Mouse (Mus musculus): Measurements from ENCODE around the gene Supt3. TPM values are rescaled to one million over a fixed set of nuclear protein-coding genes. Genes with fewer than 3 reads are reported as not detected.

The Supt3 gene
- polyA plus RNA-seq, 1 experiment: not detected

- Histone ChIP-seq H3K4me3 (ENCODE audit: insufficient read depth, low read depth, low read length) (no peak overlapping the region), H3K27ac (ENCODE audit: insufficient read depth, low read depth, low read length) (no peak overlapping the region; the same call in 1 of the 2 replicates), H3K4me1 (ENCODE audit: control insufficient read depth, insufficient read depth, low read length) (peaks cover 3% of the 10 kb centered on the region)
- TF ChIP-seq POLR2A (IDR thresholded peaks at IDR 0.05; ENCODE audit: insufficient read depth, low read depth, low read length) (no peak), CTCF (IDR thresholded peaks at IDR 0.05; ENCODE audit: insufficient read depth, low read depth, low read length) (no peak)
- 18% methylated on average over 8 of the region's 8 CpGs for WGBS
Observed at GRCm38 (mm10) chr17:45081955-45082475, 305.1 kb downstream of the Supt3 start.

GRCm38 (mm10) chr17:45086361-45086760 is 309.4 kb downstream of the Supt3 start:
- WGBS: 90% methylated on average over 5 of the region's 5 CpGs
- H3K27ac ChIP-seq (ENCODE audit: insufficient read depth, low read depth, low read length): no peak overlapping the region
- H3K4me3 ChIP-seq (ENCODE audit: insufficient read depth, low read depth, low read length): no peak overlapping the region
- H3K4me1 ChIP-seq (ENCODE audit: control insufficient read depth, insufficient read depth, low read length): peaks cover 3% of the 10 kb centered on the region
- no peak for TF ChIP-seq CTCF (IDR thresholded peaks at IDR 0.05; ENCODE audit: insufficient read depth, low read depth, low read length)
- no peak for TF ChIP-seq POLR2A (IDR thresholded peaks at IDR 0.05; ENCODE audit: insufficient read depth, low read depth, low read length)

GRCm38 (mm10) chr17:45087022-45087421 is 310.1 kb downstream of the Supt3 start:
- Histone ChIP-seq H3K27ac (ENCODE audit: insufficient read depth, low read depth, low read length) (no peak overlapping the region), H3K4me3 (ENCODE audit: insufficient read depth, low read depth, low read length) (no peak overlapping the region), H3K4me1 (ENCODE audit: control insufficient read depth, insufficient read depth, low read length) (no peaks in the 10 kb centered on the region; the same call in 1 of the 2 replicates)
- TF ChIP-seq POLR2A (IDR thresholded peaks at IDR 0.05; ENCODE audit: insufficient read depth, low read depth, low read length): no peak
- no peak for TF ChIP-seq CTCF (IDR thresholded peaks at IDR 0.05; ENCODE audit: insufficient read depth, low read depth, low read length)
- WGBS: 70% methylated on average over 5 of the region's 5 CpGs

- Histone ChIP-seq H3K4me3 (ENCODE audit: insufficient read depth, low read depth, low read length) (no peak overlapping the region), H3K27ac (ENCODE audit: insufficient read depth, low read depth, low read length) (no peak overlapping the region), H3K4me1 (ENCODE audit: control insufficient read depth, insufficient read depth, low read length) (no peaks in the 10 kb centered on the region)
- no peak for TF ChIP-seq POLR2A (IDR thresholded peaks at IDR 0.05; ENCODE audit: insufficient read depth, low read depth, low read length)
- no peak for TF ChIP-seq CTCF (IDR thresholded peaks at IDR 0.05; ENCODE audit: insufficient read depth, low read depth, low read length)
- 92% methylated on average over 7 of the region's 7 CpGs for WGBS
Observed at GRCm38 (mm10) chr17:45101064-45101463, 324.1 kb downstream of the Supt3 start.

GRCm38 (mm10) chr17:45115386-45115785 is 338.4 kb downstream of the Supt3 start:
- no peak overlapping the region for H3K27ac ChIP-seq (ENCODE audit: insufficient read depth, low read depth, low read length)
- H3K4me1 ChIP-seq (ENCODE audit: control insufficient read depth, insufficient read depth, low read length): peaks cover 7% of the 10 kb centered on the region
- H3K4me3 ChIP-seq (ENCODE audit: insufficient read depth, low read depth, low read length): no peak overlapping the region
- WGBS: 85% methylated on average over 3 of the region's 3 CpGs
- TF ChIP-seq CTCF (IDR thresholded peaks at IDR 0.05; ENCODE audit: insufficient read depth, low read depth, low read length) (no peak), POLR2A (IDR thresholded peaks at IDR 0.05; ENCODE audit: insufficient read depth, low read depth, low read length) (no peak)

GRCm38 (mm10) chr17:45118565-45119471 is 341.9 kb downstream of the Supt3 start:
- TF ChIP-seq CTCF (IDR thresholded peaks at IDR 0.05; ENCODE audit: insufficient read depth, low read depth, low read length): no peak
- no peak for TF ChIP-seq POLR2A (IDR thresholded peaks at IDR 0.05; ENCODE audit: insufficient read depth, low read depth, low read length)
- Histone ChIP-seq H3K4me1 (ENCODE audit: control insufficient read depth, insufficient read depth, low read length) (peaks cover 7% of the 10 kb centered on the region), H3K27ac (ENCODE audit: insufficient read depth, low read depth, low read length) (no peak overlapping the region), H3K4me3 (ENCODE audit: insufficient read depth, low read depth, low read length) (no peak overlapping the region)
- WGBS: 42% methylated on average over 12 of the region's 12 CpGs

- 61% methylated on average over 18 of the region's 18 CpGs for WGBS
- no peak for TF ChIP-seq CTCF (IDR thresholded peaks at IDR 0.05; ENCODE audit: insufficient read depth, low read depth, low read length)
- Histone ChIP-seq H3K4me3 (ENCODE audit: insufficient read depth, low read depth, low read length) (no peak overlapping the region), H3K4me1 (ENCODE audit: control insufficient read depth, insufficient read depth, low read length) (peaks cover 7% of the 10 kb centered on the region), H3K27ac (ENCODE audit: insufficient read depth, low read depth, low read length) (no peak overlapping the region)
Observed at GRCm38 (mm10) chr17:45119609-45120201, 342.8 kb downstream of the Supt3 start.

GRCm38 (mm10) chr17:45123856-45124255 is 346.9 kb downstream of the Supt3 start:
- WGBS: 93% methylated on average over 3 of the region's 3 CpGs
- TF ChIP-seq CTCF (IDR thresholded peaks at IDR 0.05; ENCODE audit: insufficient read depth, low read depth, low read length): no peak
- no peak for TF ChIP-seq POLR2A (IDR thresholded peaks at IDR 0.05; ENCODE audit: insufficient read depth, low read depth, low read length)
- H3K4me1 ChIP-seq (ENCODE audit: control insufficient read depth, insufficient read depth, low read length): peaks cover 7% of the 10 kb centered on the region
- H3K27ac ChIP-seq (ENCODE audit: insufficient read depth, low read depth, low read length): no peak overlapping the region
- H3K4me3 ChIP-seq (ENCODE audit: insufficient read depth, low read depth, low read length): no peak overlapping the region

GRCm38 (mm10) chr17:45128611-45129010 is 351.7 kb downstream of the Supt3 start:
- WGBS: 95% methylated on average over 4 of the region's 4 CpGs
- Histone ChIP-seq H3K4me1 (ENCODE audit: control insufficient read depth, insufficient read depth, low read length) (no peaks in the 10 kb centered on the region), H3K4me3 (ENCODE audit: insufficient read depth, low read depth, low read length) (no peak overlapping the region), H3K27ac (ENCODE audit: insufficient read depth, low read depth, low read length) (no peak overlapping the region)
- TF ChIP-seq POLR2A (IDR thresholded peaks at IDR 0.05; ENCODE audit: insufficient read depth, low read depth, low read length): no peak
- TF ChIP-seq CTCF (IDR thresholded peaks at IDR 0.05; ENCODE audit: insufficient read depth, low read depth, low read length): no peak
